Mouse (Mus musculus): ENCODE results near the gene Mgst1.

Gene Mgst1

GRCm38 (mm10) chr6:138139930-138140329, at the start of gene Mgst1:
Gene Mgst1 (plus strand): TSS chr6:138140316.
- no peak for DNase-seq

GRCm38 (mm10) chr6:138092432-138092831, 47.7 kb upstream of the Mgst1 start:
- no peak for DNase-seq

DNA sequence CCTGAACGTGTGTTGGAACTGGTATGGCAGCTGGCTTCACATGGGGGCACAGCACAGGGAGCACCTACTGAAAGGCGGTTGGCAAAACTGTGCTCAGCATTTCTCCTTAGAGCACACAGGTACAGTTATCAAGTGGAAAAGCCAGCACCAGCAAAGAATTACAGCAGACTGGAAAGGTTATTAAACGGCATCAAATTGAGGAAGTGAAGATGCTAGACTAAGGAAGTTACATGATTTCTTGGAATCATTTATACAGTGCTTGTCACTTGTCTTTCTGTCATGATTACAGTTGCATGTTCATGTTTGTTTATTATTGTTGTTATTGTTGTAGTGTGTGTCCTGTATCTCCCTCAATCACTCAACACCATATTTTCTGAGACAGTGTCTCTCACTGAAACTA, 45.1 kb upstream of the Mgst1 start:
- DNase-seq = no peak

DNA sequence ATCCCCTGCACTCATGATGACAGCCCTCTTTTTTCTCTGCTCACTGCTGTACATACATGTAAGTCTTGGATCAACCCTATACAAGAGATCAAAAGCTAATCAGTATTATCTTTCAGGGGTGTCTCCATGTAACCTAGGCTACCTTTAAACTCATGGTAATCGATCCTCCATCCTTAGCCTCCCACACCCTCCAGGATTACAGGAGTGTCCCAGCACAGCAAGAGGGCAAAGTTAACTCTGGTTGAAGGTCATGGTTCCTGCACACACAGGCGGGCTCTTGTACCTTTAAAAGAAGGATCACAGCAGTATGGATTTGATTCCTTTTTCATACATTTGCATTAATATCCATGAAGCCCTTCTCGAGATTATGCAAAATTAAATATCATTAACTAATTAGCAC, 40.5 kb upstream of the Mgst1 start:
- no peak for DNase-seq

GRCm38 (mm10) chr6:138101843-138102242, 38.3 kb upstream of the Mgst1 start:
- no peak for DNase-seq

DNA sequence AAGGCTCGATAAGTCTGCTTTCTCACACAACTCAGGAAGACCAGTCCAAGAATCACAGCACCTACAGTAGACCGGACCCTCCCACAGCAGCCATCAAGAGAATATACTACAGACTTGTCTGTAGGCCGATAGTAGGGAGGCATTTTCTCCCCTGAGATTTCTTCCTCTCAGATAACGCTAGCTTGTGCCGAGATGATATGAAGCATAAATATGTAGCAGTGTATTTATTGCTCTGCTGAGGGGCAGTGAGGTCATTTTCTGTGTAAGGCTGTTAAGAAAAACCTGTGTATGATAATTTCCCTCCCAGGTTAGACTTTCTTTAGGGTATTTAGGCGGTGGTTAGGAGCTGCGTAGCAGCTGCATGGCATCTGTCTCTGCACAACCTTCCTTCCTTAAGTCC, 37.2 kb upstream of the Mgst1 start:
- no peak for DNase-seq

DNA sequence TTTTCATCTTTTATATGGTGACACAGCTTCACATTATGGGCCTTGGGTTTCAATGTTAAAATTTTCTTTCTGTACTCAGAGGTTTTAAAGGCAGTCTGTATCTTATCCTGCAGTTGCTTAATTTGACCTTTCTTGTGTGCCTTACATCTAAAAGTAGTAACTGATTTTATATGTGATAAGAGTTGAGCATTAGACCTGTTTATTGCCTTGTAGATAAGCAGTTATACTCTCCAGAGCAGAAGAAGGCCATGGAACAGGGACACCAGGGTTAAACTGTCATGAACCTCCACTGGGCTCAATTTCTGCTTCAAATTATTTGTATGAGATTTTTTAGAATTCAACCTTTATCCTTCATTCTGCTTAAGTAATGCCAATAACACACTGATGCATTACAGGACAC, 35.6 kb upstream of the Mgst1 start:
- no peak for DNase-seq

DNA sequence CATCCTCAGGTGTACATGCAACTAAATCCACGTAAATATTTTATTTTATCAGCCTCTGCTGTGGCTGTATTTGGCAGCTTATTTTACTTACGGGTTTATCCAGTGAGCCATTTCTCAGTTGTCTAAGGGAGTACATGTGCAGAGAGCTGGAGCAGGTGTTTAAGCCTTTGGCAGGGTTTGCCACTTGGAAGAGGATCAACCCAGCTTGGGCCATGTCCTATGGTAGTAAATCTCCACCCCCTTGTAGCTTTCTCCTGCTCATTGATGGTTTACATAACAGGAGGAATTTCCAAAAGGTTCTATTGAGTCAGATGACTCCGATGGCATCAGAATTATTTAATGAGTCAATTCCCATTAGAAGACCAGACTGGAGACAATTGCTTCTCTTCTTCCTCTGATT, 22.6 kb upstream of the Mgst1 start:
- DNase-seq = no peak

DNA sequence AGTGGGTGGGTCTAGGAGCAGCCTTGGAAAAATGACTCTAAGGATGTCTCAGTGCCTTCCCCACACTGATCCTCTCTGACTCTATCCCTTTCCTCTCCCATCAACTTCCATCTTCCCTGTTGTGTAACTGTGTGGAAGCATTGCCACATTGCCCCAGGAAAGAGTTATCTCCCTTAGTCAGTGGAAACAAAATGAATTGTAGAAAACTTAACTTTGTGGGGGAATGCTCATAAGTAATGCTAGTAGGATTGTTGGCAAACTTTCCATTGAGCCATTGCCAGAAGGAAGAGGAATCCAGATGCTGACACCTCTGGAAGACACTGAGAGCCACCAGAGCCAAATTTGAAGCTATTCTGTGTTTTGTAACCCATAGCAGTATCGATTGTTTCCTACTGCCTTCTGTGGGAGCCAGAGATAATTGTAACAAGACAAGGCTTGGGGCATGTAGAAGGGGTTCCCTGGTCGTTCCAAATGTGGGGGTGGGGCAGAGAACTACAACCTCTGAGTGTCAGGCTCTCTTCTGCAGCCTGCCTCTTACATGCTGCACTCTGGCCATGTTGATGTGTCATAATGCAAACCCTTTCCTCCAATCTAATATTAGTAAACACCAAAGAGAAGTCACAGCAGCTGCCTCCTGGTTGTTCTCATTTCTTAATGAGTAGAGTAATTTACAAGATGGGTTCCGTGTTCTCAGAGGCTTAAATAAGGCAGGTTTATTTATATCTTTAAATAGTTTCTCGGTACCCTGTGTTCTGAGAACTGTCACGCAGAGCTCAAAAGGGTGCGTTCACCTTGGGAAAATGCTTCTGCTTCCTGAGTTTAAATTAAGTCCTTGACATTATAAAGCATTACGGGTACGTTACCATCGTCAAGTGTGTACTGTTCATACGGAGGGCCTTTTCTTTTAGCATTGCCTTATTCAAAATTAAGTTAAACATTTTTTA, 11.5 kb upstream of the Mgst1 start:
- no peak for DNase-seq

DNA sequence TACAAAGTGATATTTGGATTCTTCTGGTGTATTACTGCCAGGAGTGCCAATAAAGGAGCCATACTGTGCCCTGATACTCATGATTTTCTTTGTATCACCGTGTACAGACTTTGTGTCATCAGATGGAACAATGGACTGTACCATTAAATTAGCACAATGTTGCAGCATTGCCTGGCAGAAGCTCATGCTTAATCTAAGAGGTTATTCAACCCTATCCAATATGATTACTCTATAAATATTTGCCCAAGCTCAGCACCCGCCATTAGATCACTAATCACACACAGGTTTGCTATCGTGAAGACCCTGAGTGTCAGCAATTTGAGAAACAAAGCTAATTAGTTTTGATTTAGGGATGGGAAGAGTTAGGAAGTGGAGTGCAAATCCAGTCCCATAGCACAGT, 9.6 kb upstream of the Mgst1 start:
- DNase-seq = no peak

- DNase-seq = peak; percentile 70
These were observed 220 bp downstream of the Mgst1 start for GRCm38 (mm10) chr6:138140336-138140735.

DNA sequence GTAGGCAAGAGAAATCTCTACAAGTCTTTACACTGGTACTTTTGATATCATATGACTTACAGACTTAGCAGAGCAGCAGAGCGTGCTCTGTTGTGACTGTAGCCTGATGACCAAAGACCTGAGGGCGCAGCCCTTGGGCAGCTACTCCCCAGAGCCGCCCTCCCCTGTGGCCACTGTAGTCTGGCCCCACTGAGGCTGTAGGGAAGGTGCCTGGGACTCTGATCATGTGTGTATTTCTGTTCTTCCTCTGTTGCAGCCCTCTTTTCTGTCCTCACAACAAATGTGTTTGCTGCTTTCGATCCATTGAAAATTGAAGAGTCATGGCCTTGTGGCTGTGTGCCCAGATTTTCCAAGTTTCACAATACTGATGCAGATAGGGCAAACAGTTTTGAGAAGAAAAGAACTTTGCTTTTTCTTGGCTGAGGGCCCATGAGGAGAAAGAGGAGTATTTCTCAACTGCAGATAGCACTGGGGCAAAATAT, 1.0 kb downstream of the Mgst1 start:
- DNase-seq = peak; percentile 48 to 52

- no peak for DNase-seq
These were observed 2.5 kb downstream of the Mgst1 start for GRCm38 (mm10) chr6:138142604-138143003.

- DNase-seq = peak; percentile 22 to 44
These were observed 3.3 kb downstream of the Mgst1 start for GRCm38 (mm10) chr6:138143450-138143849.

GRCm38 (mm10) chr6:138153111-138153510, 13.0 kb downstream of the Mgst1 start:
- DNase-seq = peak; percentile 38 to 80

- DNase-seq = peak in 1 of 2 experiments; percentile 22
These were observed 23.8 kb downstream of the Mgst1 start for GRCm38 (mm10) chr6:138163920-138164319.

- DNase-seq = peak; percentile 11 to 12
These were observed 31.5 kb downstream of the Mgst1 start for GRCm38 (mm10) chr6:138171480-138172224.
